Mouse (Mus musculus): ENCODE measurements around the gene Ces1b.
A peak's percentile ranks its signal among the peaks of the same experiment; 100 is the strongest.

The Ces1b gene

GRCm38 (mm10) chr8:93079887-93080286 is at the start of gene Ces1b:
Ces1b (minus strand) TSS chr8:93080017.
- no peak for DNase-seq

- no peak for DNase-seq
Observed at GRCm38 (mm10) chr8:93126476-93126875, 46.7 kb upstream of the Ces1b start.

GRCm38 (mm10) chr8:93122005-93122404 is 42.2 kb upstream of the Ces1b start:
- DNase-seq, result no peak

- peak; percentile 9 for DNase-seq
Observed at GRCm38 (mm10) chr8:93095376-93095775, 15.6 kb upstream of the Ces1b start.

- DNase-seq, result no peak
Observed at GRCm38 (mm10) chr8:93091324-93091723, 11.5 kb upstream of the Ces1b start.

GRCm38 (mm10) chr8:93088686-93089122 is 8.9 kb upstream of the Ces1b start:
- no peak for DNase-seq

- no peak for DNase-seq
Observed at GRCm38 (mm10) chr8:93088193-93088592, 8.4 kb upstream of the Ces1b start.

GRCm38 (mm10) chr8:93075251-93075650 is 4.6 kb downstream of the Ces1b start:
- DNase-seq, result no peak

GRCm38 (mm10) chr8:93063416-93064117 is 16.2 kb downstream of the Ces1b start:
- no peak for DNase-seq

- peak; percentile 30 for DNase-seq
Observed at GRCm38 (mm10) chr8:93059185-93059584, 20.6 kb downstream of the Ces1b start.

GRCm38 (mm10) chr8:93055238-93055637 is 24.6 kb downstream of the Ces1b start:
- DNase-seq, result no peak

- DNase-seq, result no peak
Observed at GRCm38 (mm10) chr8:93048510-93049416, 31.1 kb downstream of the Ces1b start.

- DNase-seq, result no peak
Observed at GRCm38 (mm10) chr8:93048092-93048491, 31.7 kb downstream of the Ces1b start, which contains the start of gene Ces1a. Ces1a (minus strand) TSS chr8:93048192.

- DNase-seq, result no peak
Observed at GRCm38 (mm10) chr8:93043083-93043482, 36.7 kb downstream of the Ces1b start.

GRCm38 (mm10) chr8:93040776-93041567 is 38.8 kb downstream of the Ces1b start:
- DNase-seq, result no peak

- no peak for DNase-seq
Observed at GRCm38 (mm10) chr8:93040256-93040655, 39.6 kb downstream of the Ces1b start.

- DNase-seq, result no peak
Observed at GRCm38 (mm10) chr8:93038831-93039230, 41.0 kb downstream of the Ces1b start.

GRCm38 (mm10) chr8:93030664-93031063 is 49.2 kb downstream of the Ces1b start:
- no peak for DNase-seq

- no peak for DNase-seq
Observed at GRCm38 (mm10) chr8:93021738-93022137, 58.1 kb downstream of the Ces1b start.

GRCm38 (mm10) chr8:93014300-93014699 is 65.5 kb downstream of the Ces1b start:
- DNase-seq, result no peak

GRCm38 (mm10) chr8:93012226-93012625 is 67.6 kb downstream of the Ces1b start:
- no peak for DNase-seq

- peak; percentile 86 for DNase-seq
Observed at GRCm38 (mm10) chr8:93011439-93011838, 68.4 kb downstream of the Ces1b start.

- peak; percentile 29 for DNase-seq
Observed at GRCm38 (mm10) chr8:93010286-93010685, 69.5 kb downstream of the Ces1b start.
